Mouse (Mus musculus) layer of hippocampus, adult 18-20 months (tissue): ENCODE measurements at regions not wholly inside any gene's neighbourhood (a gene's known extent, or its start where the extent isn't known, plus 50 kb on each side); places are given as distances from the start of the nearest gene placed in this dataset.

Source experiments
- DNase-seq, 2 experiments: peaks; one replicate each; pipeline ENCODE4 v3.0.0; 2022; ENCODE audit warnings: low spot score in 2 of 2

- DNase-seq: no peak
Measured at GRCm38 (mm10) chr13:58495390-58496073, 92.4 kb upstream of the Hnrnpk start.

- DNase-seq: no peak
Measured at GRCm38 (mm10) chr13:58494726-58495125, 91.6 kb upstream of the Hnrnpk start.

DNA sequence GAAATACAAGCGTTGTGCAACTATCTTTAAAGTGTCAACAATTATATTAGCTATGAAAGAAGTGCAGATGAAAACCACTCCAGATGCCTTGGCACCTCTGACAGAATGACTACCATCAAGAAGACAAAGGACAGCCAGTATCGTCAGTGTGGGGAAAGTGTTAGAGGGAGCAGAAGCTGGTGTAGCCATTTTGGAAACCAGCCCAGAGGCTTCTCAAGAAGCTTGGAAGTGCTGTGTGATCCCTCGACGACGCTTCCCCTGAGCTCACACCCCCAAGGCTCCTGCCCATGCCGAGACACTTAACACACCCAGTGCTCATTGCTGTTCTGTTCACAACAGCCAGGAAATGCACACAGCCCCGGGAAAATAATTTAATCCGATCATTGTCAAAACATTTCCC is 87.7 kb upstream of the Hnrnpk start:
- DNase-seq: no peak

GRCm38 (mm10) chr13:58485011-58485410 is 81.9 kb upstream of the Hnrnpk start:
- no peak for DNase-seq

DNA sequence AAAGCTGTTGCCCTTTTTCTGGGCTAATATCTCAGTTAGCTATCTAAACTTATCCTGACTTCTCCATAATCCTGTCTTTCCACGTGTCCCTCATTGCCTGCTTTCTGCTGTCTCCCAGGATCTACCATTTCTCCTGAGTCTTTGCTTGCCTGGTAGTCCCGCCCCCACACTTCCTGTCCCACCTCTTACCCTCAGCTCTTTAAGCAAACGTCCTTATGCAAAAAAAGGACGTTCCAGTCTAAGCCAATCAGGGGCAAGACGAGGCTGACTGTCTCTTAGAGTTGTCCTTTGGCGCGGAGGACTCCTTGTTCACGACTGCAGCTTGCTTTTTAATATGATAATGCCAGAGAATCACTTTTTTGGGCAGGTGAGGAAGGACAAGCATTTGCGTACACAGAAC is 79.6 kb upstream of the Hnrnpk start:
- DNase-seq: no peak

DNA sequence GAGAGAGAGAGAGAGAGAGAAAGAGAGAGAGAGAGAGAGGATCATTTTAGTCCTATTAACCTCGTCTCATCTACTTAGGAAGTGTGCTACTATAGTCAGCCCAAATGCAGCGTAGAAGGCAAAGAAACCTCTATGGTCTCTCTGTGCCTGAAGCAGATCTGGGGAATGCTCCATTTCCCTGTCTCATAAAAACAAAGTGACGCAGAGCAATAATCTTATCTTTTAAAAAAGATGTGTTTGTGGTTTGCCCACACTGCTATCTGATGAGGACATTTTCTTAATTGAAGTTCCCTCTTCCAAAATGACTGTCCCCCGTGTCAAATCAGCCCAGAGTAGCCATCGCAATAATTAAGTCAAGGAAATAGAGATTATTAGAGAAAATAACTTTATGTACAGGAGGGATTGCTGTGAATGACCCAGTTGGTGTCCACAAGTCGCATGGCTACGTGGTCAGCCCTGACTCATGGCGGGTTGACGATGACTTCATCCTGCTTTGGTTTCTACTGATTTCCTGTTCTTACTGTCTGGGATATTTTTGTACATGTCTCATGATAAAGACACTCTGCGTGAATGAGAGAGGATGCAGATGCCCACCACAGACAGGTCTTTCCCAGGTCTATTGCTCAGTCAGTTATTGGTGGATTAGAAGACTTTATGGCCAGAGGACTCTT is 77.9 kb upstream of the Hnrnpk start:
- DNase-seq: no peak

GRCm38 (mm10) chr13:58480388-58480927 is 77.3 kb upstream of the Hnrnpk start:
- DNase-seq: no peak

DNA sequence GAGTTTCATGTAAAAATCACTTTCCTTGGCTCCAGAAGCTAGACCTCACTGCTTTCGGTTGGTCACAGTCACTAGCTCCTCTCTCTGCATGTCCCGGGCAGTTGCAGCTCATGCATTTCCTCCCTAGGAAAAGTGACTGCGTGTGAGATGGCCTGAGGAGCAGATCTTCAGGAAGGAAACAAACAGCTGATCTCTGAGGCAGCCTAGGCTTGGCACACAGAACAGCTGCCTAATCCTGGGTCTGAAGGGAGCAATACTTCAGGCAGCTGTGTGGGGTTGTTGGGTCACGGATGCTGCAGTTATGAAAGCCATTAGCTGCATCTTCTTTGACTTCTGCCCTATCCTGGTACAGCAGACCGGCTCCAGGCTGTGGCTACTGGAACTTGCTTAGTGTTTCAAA is 75.3 kb upstream of the Hnrnpk start:
- DNase-seq: no peak

DNA sequence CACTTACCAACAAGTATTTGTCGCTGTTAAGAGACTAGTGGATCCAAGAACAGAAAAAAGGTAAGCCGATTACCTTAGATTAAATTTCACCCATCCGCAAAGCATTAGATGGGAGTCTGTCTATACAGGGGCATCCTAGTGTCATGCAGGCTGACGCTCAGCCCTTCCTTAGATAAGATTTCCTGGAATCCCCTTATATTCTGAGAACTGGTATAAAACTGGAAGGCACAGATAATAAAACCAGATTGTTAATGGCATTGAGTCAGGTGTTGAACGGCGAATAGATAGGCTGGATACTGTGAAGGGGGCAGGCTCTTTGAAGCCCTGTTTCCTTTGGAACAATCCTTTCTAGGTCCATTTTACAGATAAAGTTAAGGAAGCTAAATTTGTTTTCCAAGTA is 74.1 kb upstream of the Hnrnpk start:
- DNase-seq: no peak

DNA sequence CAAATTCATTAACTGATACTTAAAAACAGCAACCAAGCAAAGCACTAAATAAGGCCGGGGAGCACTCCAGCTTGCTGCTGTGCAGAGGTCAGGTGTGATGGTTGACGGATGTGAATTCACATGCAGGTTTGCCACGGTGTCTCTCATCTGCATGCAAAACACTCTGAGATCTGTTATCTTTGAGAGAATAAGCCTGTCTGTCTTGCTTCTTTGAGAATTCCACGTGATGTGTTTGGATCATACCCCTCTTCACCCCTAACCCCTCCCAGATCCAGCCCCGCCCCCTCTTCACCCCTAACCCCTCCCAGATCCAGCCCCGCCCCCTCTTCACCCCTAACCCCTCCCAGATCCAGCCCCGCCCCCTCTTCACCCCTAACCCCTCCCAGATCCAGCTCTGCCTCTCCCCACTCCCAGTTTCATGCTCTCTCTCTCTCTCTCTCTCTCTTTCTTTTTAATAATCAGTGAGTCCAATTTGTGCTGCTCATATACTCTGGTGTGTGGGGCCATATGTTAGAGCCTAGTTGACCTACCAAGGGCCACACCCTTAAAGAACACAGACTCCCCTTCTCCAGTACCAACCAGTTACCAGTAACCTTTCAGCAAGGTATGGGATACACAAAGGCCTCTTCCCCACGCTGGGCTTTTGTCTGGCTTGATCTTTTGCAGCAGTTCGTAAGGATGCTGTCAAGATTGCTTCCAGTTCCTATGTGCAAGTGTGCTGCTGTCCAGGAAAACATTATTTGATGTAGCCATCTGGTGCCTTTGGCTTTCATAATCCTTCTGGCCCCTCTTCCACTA is 73.1 kb upstream of the Hnrnpk start:
- no peak for DNase-seq

DNA sequence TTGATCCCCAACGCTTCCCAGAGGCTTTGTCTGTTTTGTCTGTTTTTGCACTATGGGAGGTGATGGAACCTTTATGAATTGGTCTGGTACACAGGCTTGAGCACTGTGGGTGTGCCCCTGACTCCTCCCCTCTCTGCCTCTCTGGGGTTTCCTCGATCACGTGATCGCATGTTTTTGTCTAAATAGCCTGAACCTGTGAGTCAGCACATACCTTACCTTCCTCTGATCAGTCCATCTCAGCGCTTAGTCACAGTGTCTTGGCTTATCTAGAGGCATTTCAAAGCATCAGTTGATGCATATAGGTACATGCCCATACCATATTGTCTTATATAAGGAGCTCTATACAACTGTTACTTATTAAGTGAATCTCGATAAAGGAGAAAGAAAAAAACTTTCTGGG is 72.4 kb upstream of the Hnrnpk start:
- no peak for DNase-seq

- no peak for DNase-seq
Measured at GRCm38 (mm10) chr13:58472455-58472854, 69.3 kb upstream of the Hnrnpk start.

- DNase-seq: no peak
Measured at GRCm38 (mm10) chr13:58471704-58472103, 68.6 kb upstream of the Hnrnpk start.

GRCm38 (mm10) chr13:58469731-58470130 is 66.6 kb upstream of the Hnrnpk start:
- DNase-seq: no peak

- no peak for DNase-seq
Measured at GRCm38 (mm10) chr13:58467097-58467642, 64.0 kb upstream of the Hnrnpk start.

DNA sequence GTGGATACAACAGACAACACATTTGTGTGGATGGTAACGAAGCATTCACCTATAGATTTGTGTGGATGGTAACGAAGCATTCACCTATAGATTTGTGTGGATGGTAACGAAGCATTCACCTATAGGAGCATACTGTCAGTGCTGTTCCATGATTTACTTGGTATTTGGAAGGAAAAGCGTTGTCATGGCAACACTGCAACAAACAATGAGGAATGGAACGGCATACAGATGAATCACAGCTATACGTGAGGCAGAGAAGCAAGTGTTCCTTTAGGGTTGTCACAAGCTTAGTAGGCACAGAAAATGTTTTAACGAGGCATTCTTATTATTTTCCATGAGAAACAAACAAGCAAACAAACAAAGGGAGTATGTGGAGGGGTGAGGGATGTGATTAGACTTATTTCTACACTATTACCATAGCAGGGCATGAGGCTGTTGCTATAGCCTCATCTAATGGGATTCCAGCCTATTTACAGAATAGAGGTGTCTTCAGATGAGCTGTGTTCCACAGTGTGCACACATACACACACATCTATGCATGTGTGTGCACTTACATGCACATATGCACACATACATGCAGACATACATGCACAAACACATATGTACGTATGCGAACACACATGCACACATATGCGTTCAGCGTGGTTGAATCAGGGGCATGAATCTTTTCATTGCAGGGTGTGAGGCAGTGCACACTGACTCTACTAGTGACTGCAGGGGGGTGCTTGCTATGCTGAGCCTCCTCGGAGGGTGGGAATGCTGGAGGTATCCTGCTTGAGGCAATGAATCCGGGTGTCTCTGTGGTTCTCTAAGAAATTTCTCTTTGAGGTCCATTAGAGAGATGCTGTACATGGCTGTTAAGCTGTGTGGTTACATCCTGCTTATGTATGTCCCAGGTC is 62.3 kb upstream of the Hnrnpk start:
- DNase-seq: peak in 1 of 2 experiments; percentile 24
